Mouse (Mus musculus): Measurements from ENCODE around the gene Cd3eap.

DNA sequence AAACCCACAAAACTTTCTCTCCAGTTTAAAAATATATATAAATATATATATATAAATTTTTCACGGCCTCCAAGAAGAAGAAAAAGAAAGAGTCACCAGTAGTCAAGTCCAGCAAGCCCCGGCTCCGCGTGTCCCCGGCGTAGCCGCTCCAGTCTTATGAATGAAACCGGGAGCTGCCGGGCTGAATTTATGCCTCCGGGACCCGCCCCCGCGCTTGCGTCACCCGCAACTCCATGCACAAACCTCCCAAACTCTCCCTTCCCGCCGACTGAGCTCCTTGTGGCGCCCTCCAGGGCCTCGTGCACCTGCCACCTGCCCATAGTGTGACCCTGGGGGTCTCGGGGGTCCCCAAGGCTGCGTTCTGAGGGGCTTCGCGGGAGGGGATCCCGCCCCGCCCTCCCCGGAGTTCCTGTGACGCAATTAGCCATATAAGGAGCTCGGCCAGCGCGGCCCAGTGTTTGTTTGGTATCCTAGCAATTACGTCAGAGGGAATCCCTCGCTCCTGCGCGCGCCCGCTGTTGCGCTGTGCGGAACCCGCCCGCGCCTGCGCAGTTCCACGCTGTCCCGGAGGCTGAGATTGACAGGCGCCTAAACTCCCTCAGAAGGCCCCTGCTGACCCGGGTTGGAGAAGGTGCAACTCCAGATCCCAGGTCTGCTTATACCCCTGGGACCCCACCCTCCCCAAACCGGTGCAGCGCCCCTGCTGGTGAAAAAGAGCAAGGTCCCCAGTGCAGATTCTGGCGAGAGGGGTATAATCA lies 49.2 kb downstream of the Cd3eap start, which contains the start of gene Fosb:
- TF ChIP-seq CTCF (IDR thresholded peaks at IDR 0.05; ENCODE audit: low read depth, low read length) = peak; percentile 45
- no peak for TF ChIP-seq EP300 (IDR thresholded peaks at IDR 0.05; ENCODE audit: insufficient read depth, low read depth, low read length)
- no peak for TF ChIP-seq POLR2A (IDR thresholded peaks at IDR 0.05; ENCODE audit: insufficient read depth, low read length)

All from ES-Bruce4 (cell line).